Mouse (Mus musculus): ENCODE data around the gene Sec13.

DNA sequence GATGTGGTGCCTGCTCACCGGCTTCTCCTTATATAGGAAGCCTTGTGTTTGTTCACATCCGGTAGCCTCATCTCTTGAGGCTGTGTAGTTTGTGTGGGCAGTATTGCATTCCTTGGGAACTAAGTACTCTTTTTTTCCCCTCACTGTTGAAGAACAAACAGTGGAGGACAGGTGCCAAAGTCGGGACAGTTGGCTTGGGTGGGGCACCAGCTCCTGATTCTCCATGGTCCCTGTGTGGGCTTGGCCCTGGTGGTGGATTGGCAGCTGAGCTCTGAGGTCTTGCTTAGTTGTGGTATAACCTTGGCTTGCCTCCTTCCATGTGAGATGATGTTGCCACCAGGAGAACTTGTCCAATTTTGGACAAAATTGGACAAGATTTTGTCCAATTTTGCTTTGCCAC lies 20.7 kb downstream of the Sec13 start, which contains the start of gene Ghrl:
- TF ChIP-seq CTCF (IDR thresholded peaks at IDR 0.05; ENCODE audit: low read depth) (no peak), EP300 (IDR thresholded peaks at IDR 0.05; ENCODE audit: low read depth) (no peak)
